Mouse (Mus musculus): ENCODE measurements around the gene Tgfbrap1.
"Not testable (repeated sequence)": the region's sequence is repeated elsewhere in the genome, so short reads cannot be mapped to it uniquely, and the experiment has no call there.

Gene Tgfbrap1

DNA sequence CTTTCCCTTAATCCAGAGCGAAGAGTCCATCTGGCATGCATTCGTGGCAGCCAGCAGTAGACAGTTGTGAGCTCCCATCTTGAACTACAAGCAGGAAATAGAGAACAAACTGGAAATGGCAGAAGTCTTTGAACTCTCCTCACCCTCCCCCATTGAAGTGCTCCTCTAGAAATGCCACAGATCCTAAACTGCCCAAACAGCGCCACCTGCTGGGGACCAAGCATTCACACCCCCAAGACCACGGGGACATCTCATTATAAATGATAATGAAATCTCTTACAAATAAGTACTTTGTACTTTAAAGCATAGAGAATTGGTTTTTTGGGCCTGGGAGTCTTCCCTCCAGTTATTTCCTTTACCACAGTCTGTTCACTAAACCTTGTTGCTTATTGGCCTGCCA lies 12.1 kb upstream of the Tgfbrap1 start:
- peak; percentile 89 for DNase-seq

GRCm38 (mm10) chr1:43108729-43109128 lies 10.3 kb upstream of the Tgfbrap1 start:
- no peak for DNase-seq

GRCm38 (mm10) chr1:43094206-43094605 lies 4.2 kb downstream of the Tgfbrap1 start:
- DNase-seq: no peak

DNA sequence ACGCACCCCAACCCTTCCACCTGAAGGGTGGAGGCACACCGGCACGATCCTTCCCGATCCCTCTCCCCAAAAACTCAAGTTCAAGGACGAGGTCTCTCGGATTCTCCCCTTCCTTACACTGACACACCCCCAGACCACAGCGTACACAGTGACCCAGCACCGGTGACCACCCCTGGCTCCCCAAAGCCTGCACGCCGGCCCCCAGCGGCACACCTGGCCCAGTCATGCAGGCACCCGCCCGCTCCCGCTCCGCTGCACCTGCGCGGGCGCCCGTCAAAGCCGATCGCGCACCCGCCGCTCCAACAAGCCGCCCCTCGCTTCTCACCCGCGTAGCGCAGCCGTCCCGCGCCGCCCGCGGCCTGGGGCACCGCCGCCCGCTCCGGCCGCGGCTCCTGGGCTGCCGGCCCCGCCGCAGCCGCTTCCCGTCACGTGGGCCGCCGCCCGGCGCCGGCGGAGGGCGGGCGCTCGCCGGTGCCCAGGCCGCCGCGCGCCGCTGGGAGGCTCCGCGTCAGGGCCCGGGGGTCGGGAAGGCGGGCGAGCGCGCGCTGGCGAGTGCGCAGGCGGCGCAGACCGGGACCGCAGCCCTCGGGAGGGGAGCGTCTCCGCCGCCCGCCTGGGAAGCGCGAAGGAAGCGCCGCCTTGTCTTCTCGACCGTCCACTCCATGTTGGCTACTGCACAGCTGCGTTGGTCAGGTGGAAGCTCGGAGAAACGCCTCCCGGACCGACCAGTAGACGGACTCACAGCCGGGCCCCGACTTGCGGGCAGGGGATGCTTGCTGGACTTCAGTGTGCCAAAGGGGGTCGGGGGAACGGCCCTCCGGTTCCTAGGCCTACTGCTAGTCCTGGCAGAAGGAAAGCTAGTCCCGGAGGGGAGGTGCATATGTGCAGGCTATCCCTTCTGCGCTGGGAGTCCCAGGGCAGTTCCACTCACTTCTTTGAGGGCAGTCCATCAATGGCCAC lies 6.1 kb downstream of the Tgfbrap1 start:
- peak; percentile 77 for DNase-seq

GRCm38 (mm10) chr1:43091306-43092055 lies 7.0 kb downstream of the Tgfbrap1 start:
- DNase-seq: peak; percentile 15

- no peak for DNase-seq
Measured at GRCm38 (mm10) chr1:43090418-43090817, 8.0 kb downstream of the Tgfbrap1 start.

DNA sequence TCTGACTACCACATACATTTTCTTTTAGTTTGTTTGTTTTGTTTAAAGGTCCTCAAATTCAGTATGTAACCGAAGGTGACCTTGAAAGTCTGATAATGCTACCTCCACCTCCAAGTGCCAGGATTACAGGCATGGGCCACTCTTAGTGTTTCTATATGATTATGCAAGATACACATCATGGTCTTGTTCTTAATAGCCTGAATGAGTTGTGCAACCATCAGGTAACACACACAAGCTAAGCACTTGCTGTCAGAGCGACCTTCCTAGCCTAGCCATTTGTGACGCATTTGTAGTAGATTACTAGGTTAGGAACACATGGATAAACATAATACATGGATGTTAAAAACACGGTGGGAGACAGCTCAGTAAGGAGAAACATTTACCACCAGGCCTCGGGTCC lies 15.5 kb downstream of the Tgfbrap1 start:
- DNase-seq: no peak

- DNase-seq: no peak
Measured at GRCm38 (mm10) chr1:43078124-43078523, 20.3 kb downstream of the Tgfbrap1 start.

- no peak for DNase-seq
Measured at GRCm38 (mm10) chr1:43074791-43075190, 23.6 kb downstream of the Tgfbrap1 start.

- DNase-seq: no peak
Measured at GRCm38 (mm10) chr1:43072561-43072960, 25.9 kb downstream of the Tgfbrap1 start.

- DNase-seq: no peak
Measured at GRCm38 (mm10) chr1:43072028-43072427, 26.4 kb downstream of the Tgfbrap1 start.

- DNase-seq: no peak
Measured at GRCm38 (mm10) chr1:43070726-43071125, 27.7 kb downstream of the Tgfbrap1 start.

DNA sequence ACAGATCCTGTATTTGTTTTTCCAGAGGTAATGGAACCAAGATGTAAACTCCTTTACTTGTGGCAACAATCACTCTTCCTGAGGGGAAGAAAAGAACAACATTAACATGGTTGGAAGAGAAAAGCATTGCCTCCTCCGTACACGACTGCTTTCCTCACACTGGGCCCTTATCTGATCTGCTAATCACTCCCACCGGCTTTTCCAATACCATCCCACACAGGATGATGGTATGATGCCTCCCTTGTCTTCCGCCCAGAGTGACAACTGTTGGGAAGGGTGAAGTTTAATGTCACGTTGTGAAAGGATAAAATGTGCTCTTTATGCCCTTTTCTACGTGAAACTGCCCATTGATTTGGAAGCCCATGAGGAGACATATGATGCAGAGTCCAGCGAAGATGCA lies 30.9 kb downstream of the Tgfbrap1 start:
- no peak for DNase-seq

DNA sequence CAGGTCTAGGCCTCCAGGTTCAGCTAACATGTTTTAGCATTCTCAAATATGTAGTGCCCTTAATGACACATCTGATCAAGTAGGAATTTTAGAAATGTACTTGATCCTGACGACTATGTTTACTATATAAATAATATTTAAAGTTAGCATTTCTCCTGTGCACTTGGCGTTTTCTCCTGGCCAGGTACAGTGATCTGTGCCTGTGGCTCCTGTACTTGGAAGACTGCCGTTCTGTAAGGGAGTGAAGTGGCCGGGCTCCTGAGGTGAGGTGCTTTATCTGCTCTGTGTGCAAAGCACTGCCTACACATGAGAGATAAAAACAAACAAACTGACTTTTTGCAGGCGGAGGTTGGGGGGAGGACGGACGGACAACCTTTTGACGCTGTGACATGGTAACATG lies 31.9 kb downstream of the Tgfbrap1 start:
- DNase-seq: no peak

DNA sequence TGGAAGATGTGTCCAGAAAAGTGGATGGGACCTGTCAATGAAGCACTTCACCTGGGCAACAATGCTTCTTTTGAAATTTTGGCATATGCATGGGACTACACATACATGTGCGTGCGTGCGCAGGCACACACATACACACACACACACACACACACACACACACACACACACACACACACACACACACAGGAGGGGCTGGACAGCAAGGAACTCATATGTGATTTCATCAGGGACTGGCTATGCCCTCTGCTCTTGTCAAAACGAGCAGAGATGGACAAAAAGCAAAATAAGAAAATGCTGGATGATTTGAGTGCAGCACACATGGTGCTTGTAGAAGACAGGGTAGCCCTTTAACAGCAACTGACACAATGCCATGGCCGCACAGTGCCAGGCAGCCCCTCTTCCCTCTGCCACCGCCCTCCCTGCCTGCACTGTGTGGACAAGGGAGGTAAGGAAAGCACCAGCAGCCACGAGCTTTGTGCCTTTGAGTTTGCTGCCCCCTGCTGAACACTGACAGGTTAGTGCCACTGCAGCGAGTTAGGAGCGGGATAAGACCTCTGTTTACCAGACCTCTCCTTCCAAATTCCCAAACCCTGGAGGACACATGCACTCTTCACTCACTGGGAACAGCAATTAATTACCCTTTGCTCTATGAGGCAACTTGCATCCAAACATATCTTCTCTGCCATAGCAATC lies 32.7 kb downstream of the Tgfbrap1 start:
- peak; percentile 73 for DNase-seq

- no peak for DNase-seq
Measured at GRCm38 (mm10) chr1:43051903-43052302, 46.5 kb downstream of the Tgfbrap1 start.

DNA sequence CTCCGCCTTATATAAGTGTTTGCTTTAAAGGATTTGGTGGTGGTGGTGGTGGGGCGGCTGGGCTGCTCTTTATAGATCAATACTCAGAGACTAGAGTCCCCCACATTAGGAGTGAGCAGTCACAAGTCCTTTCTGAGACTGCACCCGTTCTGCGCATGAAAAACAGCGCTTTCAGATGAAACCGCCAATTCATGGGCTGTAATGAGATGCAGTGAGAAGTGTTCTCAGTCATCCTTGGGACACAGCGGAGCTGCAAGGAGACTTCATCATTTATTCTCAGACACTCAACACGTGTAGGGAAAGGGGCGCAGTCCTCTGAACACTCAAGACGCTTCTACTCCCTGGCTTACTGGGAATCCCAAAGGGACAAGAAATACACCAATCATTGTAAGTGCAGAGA lies 50.6 kb downstream of the Tgfbrap1 start:
- DNase-seq: no peak

DNA sequence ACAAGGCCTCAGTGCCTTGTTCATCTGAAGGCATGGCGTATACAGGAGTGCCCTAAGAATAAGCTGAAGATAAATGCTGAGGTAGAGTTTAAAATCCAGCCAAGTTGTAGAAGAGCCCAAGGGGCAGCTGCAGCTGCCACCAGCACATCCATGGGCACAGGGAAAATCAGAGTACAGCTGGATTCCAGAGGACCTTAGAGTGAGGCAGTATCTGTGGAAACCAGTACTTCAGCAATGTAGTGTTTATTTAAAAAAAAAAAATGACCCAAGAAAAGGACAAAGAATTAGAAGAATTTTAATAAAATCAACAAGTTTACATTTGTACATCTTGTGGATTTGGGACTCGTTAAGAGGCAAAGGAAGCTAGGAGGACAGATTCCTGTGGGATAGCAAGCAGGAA lies 51.4 kb downstream of the Tgfbrap1 start:
- DNase-seq: no peak

DNA sequence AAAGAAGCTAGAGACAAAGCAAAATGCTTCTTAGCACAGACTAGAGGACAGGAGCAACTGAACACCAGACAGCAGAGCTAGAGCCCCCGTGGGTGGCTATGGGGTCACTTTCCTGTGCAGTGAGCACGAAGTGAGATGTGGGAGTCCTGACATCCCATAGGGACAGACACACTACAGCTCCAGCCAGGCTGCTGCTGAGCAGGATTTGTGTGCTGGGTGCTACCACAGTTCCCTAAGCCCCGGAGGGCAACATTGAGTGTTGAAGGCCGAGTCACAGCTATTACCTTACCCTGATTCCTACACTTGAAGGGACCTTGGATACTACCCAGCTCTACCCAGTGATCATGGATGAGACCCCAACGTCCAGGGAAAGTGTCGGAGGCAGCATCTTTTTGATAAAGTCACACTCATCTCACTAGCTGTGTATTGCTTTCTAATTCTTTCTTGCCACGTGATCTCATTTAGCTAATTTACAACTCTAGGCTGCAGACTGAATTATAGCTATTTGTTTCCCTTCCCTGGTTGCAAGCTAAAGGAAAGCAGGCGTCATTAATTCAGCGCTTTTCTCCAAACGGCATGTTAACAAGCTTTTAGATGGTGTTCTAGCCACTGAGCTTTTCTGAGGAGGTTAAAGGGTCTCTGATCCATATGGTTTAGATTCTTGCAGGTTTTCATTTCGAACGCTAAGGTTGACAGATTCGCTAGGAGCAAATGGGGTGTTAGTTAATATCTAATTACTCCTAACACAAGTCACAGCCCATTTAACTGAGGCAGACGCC lies 53.0 kb downstream of the Tgfbrap1 start:
- DNase-seq: no peak

DNA sequence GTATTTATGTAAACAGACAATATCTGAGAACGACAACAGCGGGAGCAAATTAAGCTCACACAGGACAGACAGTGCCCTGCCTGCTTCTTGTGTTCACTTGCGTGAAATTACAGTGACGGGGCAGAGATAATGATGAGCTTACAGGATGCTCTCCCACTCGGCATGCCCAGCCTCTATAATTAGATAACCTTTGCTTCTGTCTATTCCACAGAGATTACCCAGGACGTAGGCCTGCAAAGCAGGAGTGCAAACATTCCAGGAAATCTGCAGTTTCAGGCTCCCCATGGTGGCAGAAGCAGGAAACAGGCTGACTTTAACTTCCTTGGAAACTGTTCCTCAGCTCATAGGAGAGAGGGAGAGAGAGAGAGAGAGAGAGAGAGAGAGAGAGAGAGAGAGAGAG lies 56.2 kb downstream of the Tgfbrap1 start:
- DNase-seq: no peak

DNA sequence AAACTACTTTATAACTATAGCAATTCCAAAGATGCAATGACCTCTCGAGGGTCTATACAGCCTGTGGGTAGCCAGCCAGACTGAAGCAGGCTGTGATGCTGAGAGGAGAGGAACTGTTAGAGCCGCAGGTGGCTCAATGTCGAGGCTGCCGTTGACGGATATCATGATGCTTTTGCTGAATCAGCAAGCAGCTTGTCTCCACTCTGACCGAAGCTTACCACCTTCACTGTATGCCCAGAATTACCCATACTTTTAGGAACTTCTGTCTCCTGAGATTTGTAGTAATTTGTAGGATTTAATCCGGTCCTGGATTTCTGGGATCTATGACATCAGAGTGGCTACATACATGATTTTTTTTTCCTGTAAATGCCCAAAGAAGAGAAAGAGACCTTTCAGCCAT lies 62.4 kb downstream of the Tgfbrap1 start:
- DNase-seq: no peak

DNA sequence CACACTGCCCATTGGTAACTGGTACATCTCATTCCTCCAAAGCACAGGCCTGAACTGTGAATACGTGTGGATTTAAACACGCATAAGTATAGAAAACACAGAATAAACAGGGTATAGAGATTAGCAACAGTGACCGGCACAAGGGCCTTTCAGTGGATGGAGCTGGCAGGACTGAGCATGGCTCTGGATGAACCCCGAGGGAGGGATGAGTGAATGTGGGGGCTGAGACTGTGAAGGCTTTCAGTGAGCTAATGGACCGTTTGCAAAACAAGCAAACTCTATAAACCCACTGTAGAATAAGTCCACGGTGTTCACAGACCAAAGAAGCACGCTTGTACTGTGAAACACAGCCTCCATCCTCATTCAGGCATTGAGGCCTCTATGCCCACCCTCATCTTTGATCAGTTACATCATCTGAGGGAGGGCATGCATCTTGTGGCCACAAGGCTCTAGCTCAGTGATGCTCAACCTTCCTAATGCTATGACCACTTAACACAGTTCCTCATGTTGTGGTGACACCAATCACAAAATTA lies 83.2 kb downstream of the Tgfbrap1 start:
- not testable (repeated sequence) for DNase-seq
